Mouse (Mus musculus) liver, adult 2 months (tissue): ENCODE data around the gene Abcc5.

ENCODE experiments used
- CTCF ChIP-seq: fragments of 200-500 bp; IDR thresholded peaks from 2 replicates; pipeline ENCODE4 v1.5.1; 2011; ENCODE audit warnings: low read depth, low read length, control low read depth
- POLR2A ChIP-seq: fragments of 200-500 bp; IDR thresholded peaks from 2 replicates; pipeline ENCODE4 v1.6.1; 2011; ENCODE audit warnings: low read length, control low read depth; ENCODE audit not compliant: insufficient read depth; ENCODE audit errors: extremely low read depth

GRCm38 (mm10) chr16:20328306-20328705 is 97.9 kb downstream of the Abcc5 start:
- TF ChIP-seq CTCF (no peak), POLR2A (no peak)
